Mouse (Mus musculus): ENCODE data around the gene Gm7137.
"Not testable (repeated sequence)": the region's sequence is repeated elsewhere in the genome, so short reads cannot be mapped to it uniquely, and the experiment has no call there.

Gene Gm7137

DNA sequence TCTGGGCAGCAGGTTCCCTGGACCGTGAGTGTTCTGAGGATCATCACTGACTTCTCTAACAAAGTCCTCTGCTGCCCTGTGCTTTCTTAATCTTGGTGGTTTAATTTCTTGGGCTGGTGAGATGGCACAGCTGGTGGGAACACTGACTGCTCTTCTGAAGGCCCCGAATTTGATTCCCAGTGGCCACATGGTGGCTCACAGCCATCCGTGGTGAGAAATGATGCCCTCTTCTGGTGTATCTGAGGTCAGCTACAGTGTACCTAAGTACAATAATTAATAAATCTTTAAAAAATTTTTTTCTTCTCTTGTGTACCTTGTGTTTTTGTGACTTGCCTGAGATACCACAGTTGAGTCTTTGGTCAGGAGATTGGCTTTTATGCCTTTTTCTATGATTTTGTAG, 35.7 kb downstream of the Gm7137 start:
- in situ Hi-C loops (cut with MboI, MseI), result not testable (repeated sequence)

DNA sequence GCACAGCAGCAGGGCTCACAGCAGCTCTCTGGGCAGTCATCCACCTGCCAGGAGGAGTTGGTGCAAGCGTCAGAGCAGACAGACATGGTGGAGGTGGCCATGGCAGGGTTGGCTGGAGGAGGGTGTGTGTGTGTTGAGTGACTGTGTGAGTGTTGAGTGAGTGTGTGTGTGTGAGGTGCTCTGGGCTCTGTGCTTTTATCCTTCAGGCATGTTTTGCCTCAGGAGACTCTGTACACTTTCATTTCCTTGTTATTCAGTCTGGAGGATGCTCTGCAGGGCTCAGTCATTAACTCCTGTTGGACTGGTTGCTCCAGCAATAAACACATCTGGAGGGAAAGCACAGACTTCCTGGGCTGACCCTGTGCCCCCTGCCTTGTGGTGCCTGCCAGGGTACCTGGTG, 36.7 kb downstream of the Gm7137 start, which contains the start of gene Gm9736:
TSS of gene Gm9736 (minus strand) at position 101 of the 400 bp plus-strand sequence.
- in situ Hi-C loops (cut with MboI, MseI), result not testable (repeated sequence)

GRCm38 (mm10) chr10:77750686-77751085, 37.3 kb downstream of the Gm7137 start:
- in situ Hi-C loops (cut with MboI, MseI), result not testable (repeated sequence)

- in situ Hi-C loops (cut with MboI, MseI), result not testable (repeated sequence)
Measured at GRCm38 (mm10) chr10:77741924-77742688, 45.9 kb downstream of the Gm7137 start, which contains the start of gene Gm18596. TSS of gene Gm18596 (minus strand) at chr10:77742638.

- in situ Hi-C loops (cut with MboI, MseI), result no loop called here
Measured at GRCm38 (mm10) chr10:77738929-77739328, 49.1 kb downstream of the Gm7137 start.

Measured in T-helper 2 cell (primary cell).